Mouse (Mus musculus) ovary, adult 18-20 months (tissue): Measurements from ENCODE around the gene Ppp5c.

Experiments
- DNase-seq: peaks from one replicate; pipeline ENCODE4 v3.0.0; 2022; ENCODE audit warnings: low spot score, mixed read lengths

The Ppp5c gene

GRCm38 (mm10) chr7:16982859-16983568 lies 44.7 kb downstream of the Ppp5c start, which contains the start of gene Gm42372:
Gene Gm42372 (plus strand): TSS chr7:16983086.
- no peak for DNase-seq

- DNase-seq: no peak
Measured at GRCm38 (mm10) chr7:16980348-16980747, 47.4 kb downstream of the Ppp5c start.

- no peak for DNase-seq
Measured at GRCm38 (mm10) chr7:16978593-16978992, 49.1 kb downstream of the Ppp5c start.

GRCm38 (mm10) chr7:16978173-16978572 lies 49.6 kb downstream of the Ppp5c start:
- no peak for DNase-seq

GRCm38 (mm10) chr7:16976298-16976697 lies 51.4 kb downstream of the Ppp5c start:
- no peak for DNase-seq

- DNase-seq: no peak
Measured at GRCm38 (mm10) chr7:16974018-16974417, 53.7 kb downstream of the Ppp5c start.

GRCm38 (mm10) chr7:16971160-16971559 lies 56.6 kb downstream of the Ppp5c start:
- DNase-seq: no peak

GRCm38 (mm10) chr7:16968414-16968813 lies 59.3 kb downstream of the Ppp5c start:
- DNase-seq: no peak

- no peak for DNase-seq
Measured at GRCm38 (mm10) chr7:16961678-16962077, 66.0 kb downstream of the Ppp5c start.

GRCm38 (mm10) chr7:16959539-16960187 lies 68.1 kb downstream of the Ppp5c start, which contains the start of gene Pnmal1:
Gene Pnmal1 (plus strand): TSS chr7:16959679.
- peak; percentile 67 for DNase-seq

GRCm38 (mm10) chr7:16956410-16957265 lies 71.1 kb downstream of the Ppp5c start:
- DNase-seq: no peak

GRCm38 (mm10) chr7:16955712-16956111 lies 72.0 kb downstream of the Ppp5c start:
- DNase-seq: no peak
